Mouse (Mus musculus) bone marrow, adult 2 months (tissue): ENCODE data around the gene Nell1.

Source experiments
- CTCF ChIP-seq: fragments of 200-500 bp; IDR thresholded peaks from 2 replicates; pipeline ENCODE4 v1.5.1; 2011; ENCODE audit warnings: low read length, control low read depth; ENCODE audit not compliant: control insufficient read depth, insufficient read depth
- POLR2A ChIP-seq: fragments of 200-500 bp; IDR thresholded peaks from 2 replicates; pipeline ENCODE4 v1.6.1; 2011; ENCODE audit warnings: low read depth, mild to moderate bottlenecking, control low read depth, low read length, borderline replicate concordance; ENCODE audit not compliant: control insufficient read depth

GRCm38 (mm10) chr7:50241213-50241612, 266.5 kb downstream of the Nell1 start:
- TF ChIP-seq POLR2A (no peak), CTCF (no peak)
